Mouse (Mus musculus) kidney, adult 2 months (tissue): ENCODE data around the gene App.

Source experiments
- CTCF ChIP-seq: fragments of 200-500 bp; conservative IDR thresholded peaks from 2 replicates; pipeline ENCODE4 v1.5.1; 2011; ENCODE audit warnings: low read depth, mild to moderate bottlenecking, control low read depth, low read length, moderate library complexity, mixed read lengths; ENCODE audit not compliant: insufficient read depth, insufficient read length
- POLR2A ChIP-seq: fragments of 200-500 bp; IDR thresholded peaks from one replicate; pipeline ENCODE4 v1.6.1; 2011; ENCODE audit warnings: low read depth, low read length, control low read depth

GRCm38 (mm10) chr16:85147440-85147839, 26.1 kb downstream of the App start:
- TF ChIP-seq CTCF (no peak), POLR2A (no peak)
